Mouse (Mus musculus) embryonic fibroblast, embryonic 13.5 days (primary cell): ENCODE data around the gene Epha4.

ENCODE experiments used
- CTCF ChIP-seq: IDR thresholded peaks from 2 replicates; pipeline ENCODE4 v1.5.1; 2011; ENCODE audit warnings: mild to moderate bottlenecking, control low read depth, low read length, moderate library complexity, borderline replicate concordance; ENCODE audit not compliant: insufficient read depth
- POLR2A ChIP-seq: IDR thresholded peaks from 2 replicates; pipeline ENCODE4 v1.6.1; 2011; ENCODE audit warnings: low read depth, mild to moderate bottlenecking, control low read depth, low read length, moderate library complexity

DNA sequence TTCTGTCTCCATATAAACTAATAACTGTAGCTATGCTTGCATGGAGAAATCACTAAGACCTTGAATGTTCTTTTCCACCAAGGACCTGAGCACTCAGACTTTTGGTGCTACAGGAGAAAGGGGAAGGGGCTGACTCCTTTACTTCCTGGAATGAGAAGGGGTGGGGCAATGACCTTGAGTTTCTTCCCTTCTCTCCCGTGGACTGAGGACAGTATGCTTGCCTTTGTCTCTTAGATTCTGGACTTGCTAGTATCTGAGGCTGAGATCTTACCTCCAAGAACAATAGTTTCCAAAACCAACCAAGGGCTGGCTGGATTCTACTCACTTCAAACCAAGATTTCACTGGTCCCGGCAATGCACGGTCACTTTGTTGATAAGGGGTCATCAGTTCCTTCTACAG is 3.8 kb upstream of the Epha4 start:
- TF ChIP-seq CTCF (no peak), POLR2A (no peak)
